In the genomic region with DNA sequence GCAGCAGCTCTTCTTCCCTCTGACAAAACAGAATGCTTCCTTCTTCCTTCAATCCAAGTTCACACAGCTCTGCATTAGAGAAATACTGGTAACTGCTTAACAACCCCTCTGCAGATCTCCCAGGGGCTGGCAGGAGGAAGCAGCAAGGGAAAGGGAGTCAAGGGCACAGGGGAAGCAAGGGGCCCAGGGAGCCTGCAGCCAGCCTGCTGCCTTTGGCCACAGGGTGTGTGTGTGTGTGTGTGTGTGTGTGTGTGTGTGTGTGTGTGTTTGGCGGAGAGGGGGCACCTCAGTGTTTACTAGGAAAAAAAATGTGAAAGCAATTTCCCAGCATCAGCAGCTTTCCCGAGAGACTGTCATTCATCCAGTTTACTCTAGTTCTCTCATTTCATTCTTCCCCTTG, we compare ENCODE assay signal across 16 mouse cellular contexts.
"Had no signal": no experiment of that assay in that cellular context is flagged by ENCODE, and none has a peak within 500 bp of the region (broad histone marks: within the 10 kb centered on the region; RNA-seq: fewer than 3 reads in every experiment).

No protein-coding gene starts in this region.

- H3K36me3 ChIP-seq: liver, embryonic 13.5 days; midbrain, embryonic 15.5 days; neural tube, embryonic 13.5 days had no signal

- H3K4me1 ChIP-seq: liver, embryonic 13.5 days; midbrain, embryonic 15.5 days had no signal

- H3K27me3 ChIP-seq: liver, embryonic 13.5 days; midbrain, embryonic 15.5 days had no signal

- H3K4me3 ChIP-seq: liver, embryonic 13.5 days; midbrain, embryonic 15.5 days; myocyte; neural tube, embryonic 13.5 days had no signal

- H3K27ac ChIP-seq: liver, embryonic 13.5 days; midbrain, embryonic 15.5 days; neural tube, embryonic 13.5 days; stomach, postnatal 0 days had no signal

- H3K4me2 ChIP-seq: liver, embryonic 13.5 days; midbrain, embryonic 11.5 days; midbrain, embryonic 15.5 days; neural tube, embryonic 13.5 days had no signal

- DNase-seq: kidney, adult 9 months; kidney, postnatal 14 days; liver, embryonic 13.5 days; lung, adult 2 months; lung, postnatal 14 days; lung, postnatal 4 days; right cerebral cortex, adult 18-20 months; right cerebral cortex, postnatal 14 days; right cerebral cortex, postnatal 4 days; thymus, adult 2 months; thymus, postnatal 14 days had no signal

- H3K9ac ChIP-seq: liver, embryonic 13.5 days; midbrain, embryonic 15.5 days; neural tube, embryonic 13.5 days had no signal

- H3K9me3 ChIP-seq: liver, embryonic 13.5 days; midbrain, embryonic 15.5 days; neural tube, embryonic 13.5 days had no signal
